Mouse (Mus musculus) hindbrain, postnatal 0 days (tissue): ENCODE results near the gene Fignl2. TPM values are rescaled to one million over a fixed set of nuclear protein-coding genes. Genes with fewer than 3 reads are reported as not detected.

Experiments used
- ATAC-seq: fragments of 200-750 bp; cut with Nextera tagmentation; 2 replicates; pipeline ENCODE4 v1.8.0; 2017; ENCODE audit warnings: mild to moderate bottlenecking, moderate TSS enrichment, moderate library complexity
- DNase-seq: peaks from one replicate; pipeline ENCODE4 v3.0.0-alpha.2; 2015; ENCODE audit warnings: low spot score
- H3K27ac ChIP-seq: fragments of 300-500 bp; sonication (generic); 2 replicates; pipeline ENCODE4 v1.5.1; 2014; ENCODE audit warnings: mild to moderate bottlenecking
- H3K27me3 ChIP-seq: fragments of 300-500 bp; sonication (generic); 2 replicates; pipeline ENCODE4 v1.6.1; 2014; ENCODE audit warnings: low read length, mixed read lengths; ENCODE audit not compliant: insufficient read depth
- H3K36me3 ChIP-seq: fragments of 300-500 bp; sonication (generic); 2 replicates; pipeline ENCODE4 v1.6.1; 2014; ENCODE audit warnings: low read length, mixed read lengths; ENCODE audit not compliant: insufficient read depth
- H3K4me1 ChIP-seq: fragments of 300-500 bp; sonication (generic); 2 replicates; pipeline ENCODE4 v1.6.1; 2014; ENCODE audit warnings: antibody characterized with exemption, low read length, mixed read lengths; ENCODE audit not compliant: insufficient read depth
- H3K4me2 ChIP-seq: fragments of 300-500 bp; sonication (generic); 2 replicates; pipeline ENCODE4 v1.6.1; 2014; ENCODE audit warnings: low read depth, mild to moderate bottlenecking, low read length, moderate library complexity, mixed read lengths
- H3K4me3 ChIP-seq: fragments of 300-500 bp; sonication (generic); 2 replicates; pipeline ENCODE4 v1.5.1; 2014; ENCODE audit warnings: low read length
- H3K9ac ChIP-seq: fragments of 300-500 bp; sonication (generic); replicated peaks from 2 replicates; pipeline ENCODE4 v1.6.1; 2014; ENCODE audit warnings: mild to moderate bottlenecking, low read length, moderate library complexity, mixed read lengths
- H3K9me3 ChIP-seq: fragments of 300-500 bp; sonication (generic); 2 replicates; pipeline ENCODE4 v1.6.1; 2016; ENCODE audit warnings: low read length, mixed read lengths
- CTCF ChIP-seq: IDR thresholded peaks from 2 replicates; pipeline ENCODE4 v1.5.1; 2016; ENCODE audit warnings: antibody characterized with exemption, control low read depth, low read depth
- WGBS: fragments of 180-500 bp; shearing (Covaris S2); extraction: QIAGEN DNeasy Blood & Tissue Kit; methylation state at CpG from one replicate; pipeline ENCODE4 v1.1.7; 2014; 5-methylcytosine and 5-hydroxymethylcytosine counted together
- polyA plus RNA-seq: library from polyadenylated mRNA; unstranded; fragments of >200 nt; fragmentation: Nextera tagmentation; extraction: Ambion mirVana; gene quantifications from 2 replicates; pipeline ENCODE4 v1.2.1, GENCODE M21; 2015
- total RNA-seq: library from RNA; depleted of rRNA; stranded (reverse); fragments of >200 nt; gene quantifications from 2 replicates; pipeline ENCODE4 v1.2.3, GENCODE M21; 2014

Gene Fignl2
- total and polyA plus RNA-seq, 2 experiments from 2014 or later = 0.10 to 4.0 TPM

- peak; percentile 88 for TF ChIP-seq CTCF
- H3K9me3 ChIP-seq = no peaks in the 10 kb centered on the region
- ATAC-seq (peak; percentile 64), DNase-seq (peak; percentile 75)
- H3K4me3 ChIP-seq = no peak overlapping the region
- peak overlapping the region; percentile 24 for H3K4me2 ChIP-seq
- no peaks in the 10 kb centered on the region for H3K4me1 ChIP-seq
- no peaks in the 10 kb centered on the region for H3K36me3 ChIP-seq
- 19% methylated on average over 12 of the region's 12 CpGs for WGBS
- no peaks in the 10 kb centered on the region for H3K27me3 ChIP-seq
- H3K9ac ChIP-seq = no peak overlapping the region
- no peak overlapping the region for H3K27ac ChIP-seq
Measured at GRCm38 (mm10) chr15:101105496-101105994, 27.2 kb upstream of the Fignl2 start.

GRCm38 (mm10) chr15:101103605-101104304 lies 25.4 kb upstream of the Fignl2 start:
- H3K4me1 ChIP-seq = no peaks in the 10 kb centered on the region
- no peak overlapping the region for H3K27ac ChIP-seq
- TF ChIP-seq CTCF = no peak
- 74% methylated on average over 9 of the region's 9 CpGs for WGBS
- no peak overlapping the region for H3K4me2 ChIP-seq
- ATAC-seq (no peak), DNase-seq (no peak)
- H3K27me3 ChIP-seq = no peaks in the 10 kb centered on the region
- H3K9ac ChIP-seq = no peak overlapping the region
- H3K9me3 ChIP-seq = no peaks in the 10 kb centered on the region
- H3K4me3 ChIP-seq = no peak overlapping the region
- no peaks in the 10 kb centered on the region for H3K36me3 ChIP-seq

GRCm38 (mm10) chr15:101100996-101101395 lies 22.6 kb upstream of the Fignl2 start:
- Histone ChIP-seq H3K9ac (no peak overlapping the region), H3K27me3 (no peaks in the 10 kb centered on the region), H3K9me3 (no peaks in the 10 kb centered on the region), H3K36me3 (no peaks in the 10 kb centered on the region), H3K4me1 (peaks cover 8% of the 10 kb centered on the region; the same call in 1 of the 2 replicates), H3K4me2 (no peak overlapping the region), H3K4me3 (no peak overlapping the region), H3K27ac (no peak overlapping the region)
- no peak for ATAC-seq
- no peak for TF ChIP-seq CTCF
- 87% methylated on average over 3 of the region's 3 CpGs for WGBS
- DNase-seq = no peak

GRCm38 (mm10) chr15:101097985-101098651 lies 19.8 kb upstream of the Fignl2 start:
- no peak overlapping the region for H3K27ac ChIP-seq
- H3K9ac ChIP-seq = no peak overlapping the region; the same call in 1 of the 2 replicates
- no peaks in the 10 kb centered on the region for H3K27me3 ChIP-seq
- no peaks in the 10 kb centered on the region for H3K36me3 ChIP-seq
- peak; percentile 72 for ATAC-seq
- H3K4me2 ChIP-seq = peak overlapping the region; percentile 43
- peak; percentile 18; the same call in 1 of the 2 replicates for TF ChIP-seq CTCF
- peaks cover 12% of the 10 kb centered on the region for H3K4me1 ChIP-seq
- H3K9me3 ChIP-seq = no peaks in the 10 kb centered on the region
- 9% methylated on average over 28 of the region's 28 CpGs for WGBS
- peak; percentile 77 for DNase-seq
- H3K4me3 ChIP-seq = no peak overlapping the region

GRCm38 (mm10) chr15:101095392-101095791 lies 17.0 kb upstream of the Fignl2 start:
- Histone ChIP-seq H3K9ac (no peak overlapping the region), H3K4me3 (no peak overlapping the region), H3K36me3 (no peaks in the 10 kb centered on the region), H3K27me3 (no peaks in the 10 kb centered on the region), H3K4me2 (no peak overlapping the region), H3K9me3 (no peaks in the 10 kb centered on the region), H3K4me1 (peaks cover 16% of the 10 kb centered on the region), H3K27ac (no peak overlapping the region)
- TF ChIP-seq CTCF = no peak
- 63% methylated on average over 3 of the region's 3 CpGs for WGBS
- ATAC-seq (no peak), DNase-seq (no peak)

- Histone ChIP-seq H3K27me3 (no peaks in the 10 kb centered on the region), H3K27ac (no peak overlapping the region), H3K36me3 (no peaks in the 10 kb centered on the region), H3K9ac (no peak overlapping the region), H3K4me2 (no peak overlapping the region), H3K4me1 (peaks cover 16% of the 10 kb centered on the region), H3K9me3 (no peaks in the 10 kb centered on the region), H3K4me3 (no peak overlapping the region)
- TF ChIP-seq CTCF = no peak
- no peak for ATAC-seq
- no peak for DNase-seq
- WGBS = 62% methylated on average over 9 of the region's 9 CpGs
Measured at GRCm38 (mm10) chr15:101094979-101095378, 16.6 kb upstream of the Fignl2 start.
